Mouse (Mus musculus): ENCODE data around the gene Atp9a. TPM values are rescaled to one million over a fixed set of nuclear protein-coding genes. Genes with fewer than 3 reads are reported as not detected.

Gene Atp9a
- total and polyA plus RNA-seq, 3 experiments = not detected

GRCm38 (mm10) chr2:168615160-168615559 is 127.0 kb downstream of the Atp9a start:
- no peaks in the 10 kb centered on the region for H3K79me2 ChIP-seq (ENCODE audit: control insufficient read depth, insufficient read depth, low read length, poor library complexity)
- no peaks in the 10 kb centered on the region for H3K4me1 ChIP-seq (ENCODE audit: control insufficient read depth in 1 of 2, insufficient read depth in 2 of 2, low read length in 2 of 2)
- no peak for DNase-seq (ENCODE audit: low read depth, low spot score)
- H3K36me3 ChIP-seq (ENCODE audit: control insufficient read depth in 1 of 2, insufficient read depth in 2 of 2, low read length in 2 of 2) = no peaks in the 10 kb centered on the region
- TF ChIP-seq ETS1 (IDR thresholded peaks at IDR 0.05; ENCODE audit: low read depth, low read length) = no peak
- no peak for TF ChIP-seq TAL1 (IDR thresholded peaks at IDR 0.05; ENCODE audit: low read length)
- TF ChIP-seq UBTF (IDR thresholded peaks at IDR 0.05; ENCODE audit: borderline replicate concordance, insufficient read depth, low read depth, low read length) = no peak
- TF ChIP-seq KAT2A (conservative IDR thresholded peaks at IDR 0.05; ENCODE audit: low read depth, low read length) = no peak
- no peak for TF ChIP-seq MXI1 (IDR thresholded peaks at IDR 0.05; ENCODE audit: low read depth, low read length)
- TF ChIP-seq MAFK (IDR thresholded peaks at IDR 0.05; ENCODE audit: borderline replicate concordance, low read depth, low read length) = no peak
- TF ChIP-seq ELF1 (IDR thresholded peaks at IDR 0.05; ENCODE audit: low read depth, low read length) = no peak
- no peak for TF ChIP-seq SIN3A (IDR thresholded peaks at IDR 0.05; ENCODE audit: low read length)
- TF ChIP-seq POLR2A (IDR thresholded peaks at IDR 0.05; ENCODE audit: control insufficient read depth in 1 of 2, insufficient read depth in 1 of 2, low read depth in 1 of 2, low read length in 2 of 2, poor library complexity in 1 of 2) = no peak
- no peak for TF ChIP-seq MEF2A (IDR thresholded peaks at IDR 0.05; ENCODE audit: extremely low read depth, insufficient replicate concordance, low read depth, low read length, poor library complexity, severe bottlenecking)
- TF ChIP-seq TBP (IDR thresholded peaks at IDR 0.05; ENCODE audit: low read depth, low read length) = no peak
- no peak overlapping the region for H3K4me3 ChIP-seq (ENCODE audit: control insufficient read depth in 1 of 2, insufficient read depth in 1 of 2, low read depth in 2 of 2, low read length in 2 of 2)
- no peak overlapping the region for H3K9ac ChIP-seq (ENCODE audit: control insufficient read depth, low read depth, low read length, poor library complexity, severe bottlenecking)
- H3K9me3 ChIP-seq (replicated peaks; ENCODE audit: insufficient read depth, low read length) = no peaks in the 10 kb centered on the region
- H3K27ac ChIP-seq (ENCODE audit: control insufficient read depth, low read depth, low read length) = no peak overlapping the region
- no peaks in the 10 kb centered on the region for H3K27me3 ChIP-seq (ENCODE audit: control insufficient read depth in 1 of 2, insufficient read depth in 2 of 2, low read length in 2 of 2)

- Histone ChIP-seq H3K9me3 (replicated peaks; ENCODE audit: insufficient read depth, low read length) (no peaks in the 10 kb centered on the region), H3K27ac (ENCODE audit: control insufficient read depth, low read depth, low read length) (no peak overlapping the region), H3K79me2 (ENCODE audit: control insufficient read depth, insufficient read depth, low read length, poor library complexity) (no peaks in the 10 kb centered on the region)
Measured at GRCm38 (mm10) chr2:168614170-168614872, 127.9 kb downstream of the Atp9a start.

More at GRCm38 (mm10) chr2:168614170-168614872, 127.9 kb downstream of the Atp9a start:
- Histone ChIP-seq H3K36me3 (ENCODE audit: control insufficient read depth in 1 of 2, insufficient read depth in 2 of 2, low read length in 2 of 2) (no peaks in the 10 kb centered on the region), H3K27me3 (ENCODE audit: control insufficient read depth in 1 of 2, insufficient read depth in 2 of 2, low read length in 2 of 2) (no peaks in the 10 kb centered on the region), H3K4me3 (ENCODE audit: control insufficient read depth in 1 of 2, insufficient read depth in 1 of 2, low read depth in 2 of 2, low read length in 2 of 2) (no peak overlapping the region), H3K9ac (ENCODE audit: control insufficient read depth, low read depth, low read length, poor library complexity, severe bottlenecking) (no peak overlapping the region), H3K4me1 (ENCODE audit: control insufficient read depth in 1 of 2, insufficient read depth in 2 of 2, low read length in 2 of 2) (no peaks in the 10 kb centered on the region)
- DNase-seq (ENCODE audit: low read depth, low spot score) = no peak
- TF ChIP-seq ETS1 (IDR thresholded peaks at IDR 0.05; ENCODE audit: low read depth, low read length) = no peak
- TF ChIP-seq ZC3H11A (IDR thresholded peaks at IDR 0.05; ENCODE audit: low read depth, low read length) = no peak
- TF ChIP-seq MXI1 (IDR thresholded peaks at IDR 0.05; ENCODE audit: low read depth, low read length) = no peak
- TF ChIP-seq POLR2A (IDR thresholded peaks at IDR 0.05; ENCODE audit: control insufficient read depth in 1 of 2, insufficient read depth in 1 of 2, low read depth in 1 of 2, low read length in 2 of 2, poor library complexity in 1 of 2) = no peak
- no peak for TF ChIP-seq MYC (IDR thresholded peaks at IDR 0.05; ENCODE audit: low read depth, low read length)
- no peak for TF ChIP-seq ZNF384 (IDR thresholded peaks at IDR 0.05; ENCODE audit: low read depth, low read length)
- TF ChIP-seq NRF1 (IDR thresholded peaks at IDR 0.05; ENCODE audit: insufficient read depth, low read depth, low read length, poor library complexity, severe bottlenecking) = no peak
- no peak for TF ChIP-seq ZMIZ1 (IDR thresholded peaks at IDR 0.05; ENCODE audit: low read depth, low read length)
- no peak for TF ChIP-seq KAT2A (conservative IDR thresholded peaks at IDR 0.05; ENCODE audit: low read depth, low read length)
- TF ChIP-seq ELF1 (IDR thresholded peaks at IDR 0.05; ENCODE audit: low read depth, low read length) = no peak
- TF ChIP-seq EP300 (IDR thresholded peaks at IDR 0.05; ENCODE audit: low read depth in 1 of 2, low read length in 2 of 2) = no peak
- no peak for TF ChIP-seq POLR2AphosphoS2 (IDR thresholded peaks at IDR 0.05; ENCODE audit: low read length)
- TF ChIP-seq ZKSCAN1 (IDR thresholded peaks at IDR 0.05; ENCODE audit: low read depth, low read length) = no peak
- TF ChIP-seq MAZ (IDR thresholded peaks at IDR 0.05; ENCODE audit: low read depth, low read length) = no peak
- TF ChIP-seq JUND (IDR thresholded peaks at IDR 0.05; ENCODE audit: low read depth, low read length) = no peak
- no peak for TF ChIP-seq GABPA (IDR thresholded peaks at IDR 0.05; ENCODE audit: low read depth, low read length)
- no peak for TF ChIP-seq SMC3 (IDR thresholded peaks at IDR 0.05; ENCODE audit: low read depth, low read length)
- no peak for TF ChIP-seq UBTF (IDR thresholded peaks at IDR 0.05; ENCODE audit: borderline replicate concordance, insufficient read depth, low read depth, low read length)
- TF ChIP-seq GATA1 (IDR thresholded peaks at IDR 0.05; ENCODE audit: low read depth, low read length) = no peak

All from MEL (cell line).